Mouse (Mus musculus): ENCODE results near the gene Gm7694. TPM values are rescaled to one million over a fixed set of nuclear protein-coding genes. Genes with fewer than 3 reads are reported as not detected.

The Gm7694 gene
- 2.4 and 2.6 TPM in 2 replicates for polyA plus RNA-seq (2015; fragmentation: Nextera tagmentation; extraction: Ambion mirVana)

GRCm38 (mm10) chr1:170306232-170306631 lies at the start of gene Gm7694:
Gene Gm7694, minus strand, starts transcription at chr1:170306332.
- H3K27me3 ChIP-seq: no peaks in the 10 kb centered on the region
- no peaks in the 10 kb centered on the region for H3K9me3 ChIP-seq
- no peak within 1 kb of the TSS for H3K4me2 ChIP-seq
- H3K27ac ChIP-seq: no peak within 1 kb of the TSS
- no peak for ATAC-seq (ENCODE audit: insufficient number of reproducible peaks, insufficient read depth, low FRiP score, low TSS enrichment, low read depth)
- 93% methylated on average over 4 of the region's 4 CpGs for WGBS
- H3K9ac ChIP-seq: no peak within 1 kb of the TSS
- H3K4me1 ChIP-seq: no peaks in the 10 kb centered on the region
- H3K4me3 ChIP-seq: no peak within 1 kb of the TSS
- no peaks in the 10 kb centered on the region for H3K36me3 ChIP-seq

- no peak overlapping the region for H3K9ac ChIP-seq
- no peaks in the 10 kb centered on the region for H3K4me1 ChIP-seq
- no peak for ATAC-seq (ENCODE audit: insufficient number of reproducible peaks, insufficient read depth, low FRiP score, low TSS enrichment, low read depth)
- WGBS: 69% methylated on average over 3 of the region's 3 CpGs
- H3K27me3 ChIP-seq: no peaks in the 10 kb centered on the region
- H3K4me2 ChIP-seq: no peak overlapping the region
- no peak overlapping the region for H3K4me3 ChIP-seq
- no peaks in the 10 kb centered on the region for H3K9me3 ChIP-seq
- H3K36me3 ChIP-seq: no peaks in the 10 kb centered on the region
- H3K27ac ChIP-seq: no peak overlapping the region
Observed at GRCm38 (mm10) chr1:170353335-170353734, 47.2 kb upstream of the Gm7694 start.

GRCm38 (mm10) chr1:170351080-170351479 lies 44.9 kb upstream of the Gm7694 start:
- no peak overlapping the region for H3K4me2 ChIP-seq
- no peak overlapping the region for H3K4me3 ChIP-seq
- no peaks in the 10 kb centered on the region for H3K27me3 ChIP-seq
- no peak overlapping the region for H3K9ac ChIP-seq
- ATAC-seq (ENCODE audit: insufficient number of reproducible peaks, insufficient read depth, low FRiP score, low TSS enrichment, low read depth): no peak
- no peaks in the 10 kb centered on the region for H3K4me1 ChIP-seq
- H3K27ac ChIP-seq: no peak overlapping the region
- no peaks in the 10 kb centered on the region for H3K9me3 ChIP-seq
- H3K36me3 ChIP-seq: no peaks in the 10 kb centered on the region

- no peak overlapping the region for H3K4me2 ChIP-seq
- H3K27me3 ChIP-seq: no peaks in the 10 kb centered on the region
- no peak overlapping the region for H3K4me3 ChIP-seq
- H3K27ac ChIP-seq: no peak overlapping the region
- H3K9ac ChIP-seq: no peak overlapping the region
- H3K36me3 ChIP-seq: no peaks in the 10 kb centered on the region
- H3K4me1 ChIP-seq: no peaks in the 10 kb centered on the region
- H3K9me3 ChIP-seq: no peaks in the 10 kb centered on the region
- ATAC-seq (ENCODE audit: insufficient number of reproducible peaks, insufficient read depth, low FRiP score, low TSS enrichment, low read depth): no peak
- 72% methylated on average over 3 of the region's 3 CpGs for WGBS
Observed at GRCm38 (mm10) chr1:170346266-170346665, 40.1 kb upstream of the Gm7694 start.

GRCm38 (mm10) chr1:170343906-170344305 lies 37.8 kb upstream of the Gm7694 start:
- 90% methylated on average over 4 of the region's 4 CpGs for WGBS
- Histone ChIP-seq H3K27ac (no peak overlapping the region), H3K27me3 (no peaks in the 10 kb centered on the region), H3K4me2 (no peak overlapping the region), H3K36me3 (no peaks in the 10 kb centered on the region), H3K4me3 (no peak overlapping the region), H3K9ac (no peak overlapping the region), H3K9me3 (no peaks in the 10 kb centered on the region), H3K4me1 (no peaks in the 10 kb centered on the region)
- ATAC-seq (ENCODE audit: insufficient number of reproducible peaks, insufficient read depth, low FRiP score, low TSS enrichment, low read depth): no peak

- no peak overlapping the region for H3K9ac ChIP-seq
Observed at GRCm38 (mm10) chr1:170343081-170343480, 36.9 kb upstream of the Gm7694 start.

GRCm38 (mm10) chr1:170339943-170340342 lies 33.8 kb upstream of the Gm7694 start:
- no peak for ATAC-seq (ENCODE audit: insufficient number of reproducible peaks, insufficient read depth, low FRiP score, low TSS enrichment, low read depth)
- H3K9ac ChIP-seq: no peak overlapping the region
- H3K9me3 ChIP-seq: no peaks in the 10 kb centered on the region
- H3K36me3 ChIP-seq: no peaks in the 10 kb centered on the region
- no peaks in the 10 kb centered on the region for H3K27me3 ChIP-seq
- no peaks in the 10 kb centered on the region for H3K4me1 ChIP-seq
- H3K4me3 ChIP-seq: no peak overlapping the region
- no peak overlapping the region for H3K27ac ChIP-seq
- no peak overlapping the region for H3K4me2 ChIP-seq
- WGBS: 83% methylated on average over 3 of the region's 3 CpGs

More at GRCm38 (mm10) chr1:170343081-170343480, 36.9 kb upstream of the Gm7694 start:
- no peak for ATAC-seq (ENCODE audit: insufficient number of reproducible peaks, insufficient read depth, low FRiP score, low TSS enrichment, low read depth)
- Histone ChIP-seq H3K4me3 (no peak overlapping the region), H3K27ac (no peak overlapping the region), H3K9me3 (no peaks in the 10 kb centered on the region), H3K36me3 (no peaks in the 10 kb centered on the region), H3K27me3 (no peaks in the 10 kb centered on the region), H3K4me1 (no peaks in the 10 kb centered on the region), H3K4me2 (no peak overlapping the region)
- WGBS: 52% methylated on average over 8 of the region's 8 CpGs

- Histone ChIP-seq H3K4me3 (no peak overlapping the region), H3K4me1 (peaks cover 6% of the 10 kb centered on the region; the same call in 1 of the 2 replicates), H3K9me3 (no peaks in the 10 kb centered on the region), H3K9ac (no peak overlapping the region), H3K4me2 (no peak overlapping the region), H3K27ac (no peak overlapping the region), H3K36me3 (no peaks in the 10 kb centered on the region), H3K27me3 (no peaks in the 10 kb centered on the region)
- WGBS: 88% methylated on average over 4 of the region's 4 CpGs
- no peak for ATAC-seq (ENCODE audit: insufficient number of reproducible peaks, insufficient read depth, low FRiP score, low TSS enrichment, low read depth)
Observed at GRCm38 (mm10) chr1:170332775-170333174, 26.6 kb upstream of the Gm7694 start.

- WGBS: 69% methylated on average over 6 of the region's 6 CpGs
Observed at GRCm38 (mm10) chr1:170331926-170332325, 25.8 kb upstream of the Gm7694 start.

GRCm38 (mm10) chr1:170325277-170325676 lies 19.1 kb upstream of the Gm7694 start:
- peaks cover 6% of the 10 kb centered on the region; the same call in 1 of the 2 replicates for H3K4me1 ChIP-seq
- no peaks in the 10 kb centered on the region for H3K9me3 ChIP-seq
- no peak for ATAC-seq (ENCODE audit: insufficient number of reproducible peaks, insufficient read depth, low FRiP score, low TSS enrichment, low read depth)
- 87% methylated on average over 4 of the region's 4 CpGs for WGBS
- H3K27me3 ChIP-seq: no peaks in the 10 kb centered on the region
- no peaks in the 10 kb centered on the region for H3K36me3 ChIP-seq
- no peak overlapping the region for H3K9ac ChIP-seq
- H3K27ac ChIP-seq: no peak overlapping the region
- no peak overlapping the region for H3K4me2 ChIP-seq
- no peak overlapping the region for H3K4me3 ChIP-seq

More at GRCm38 (mm10) chr1:170331926-170332325, 25.8 kb upstream of the Gm7694 start:
- no peak overlapping the region for H3K4me2 ChIP-seq
- H3K4me1 ChIP-seq: peaks cover 6% of the 10 kb centered on the region; the same call in 1 of the 2 replicates
- no peak for ATAC-seq (ENCODE audit: insufficient number of reproducible peaks, insufficient read depth, low FRiP score, low TSS enrichment, low read depth)
- no peaks in the 10 kb centered on the region for H3K27me3 ChIP-seq
- no peak overlapping the region for H3K9ac ChIP-seq
- no peak overlapping the region for H3K27ac ChIP-seq
- H3K4me3 ChIP-seq: no peak overlapping the region
- no peaks in the 10 kb centered on the region for H3K9me3 ChIP-seq
- H3K36me3 ChIP-seq: no peaks in the 10 kb centered on the region

GRCm38 (mm10) chr1:170324312-170324711 lies 18.2 kb upstream of the Gm7694 start:
- no peak overlapping the region for H3K4me3 ChIP-seq
- H3K9me3 ChIP-seq: no peaks in the 10 kb centered on the region
- no peak overlapping the region for H3K27ac ChIP-seq
- H3K27me3 ChIP-seq: no peaks in the 10 kb centered on the region
- 97% methylated on average over 1 of the region's 1 CpGs for WGBS
- no peaks in the 10 kb centered on the region for H3K36me3 ChIP-seq
- peaks cover 6% of the 10 kb centered on the region; the same call in 1 of the 2 replicates for H3K4me1 ChIP-seq
- no peak overlapping the region for H3K9ac ChIP-seq
- no peak overlapping the region for H3K4me2 ChIP-seq
- no peak for ATAC-seq (ENCODE audit: insufficient number of reproducible peaks, insufficient read depth, low FRiP score, low TSS enrichment, low read depth)

GRCm38 (mm10) chr1:170323001-170323400 lies 16.9 kb upstream of the Gm7694 start:
- no peak overlapping the region for H3K4me3 ChIP-seq
- H3K36me3 ChIP-seq: no peaks in the 10 kb centered on the region
- 88% methylated on average over 10 of the region's 10 CpGs for WGBS
- H3K4me1 ChIP-seq: no peaks in the 10 kb centered on the region
- H3K27ac ChIP-seq: no peak overlapping the region
- no peak overlapping the region for H3K9ac ChIP-seq
- H3K4me2 ChIP-seq: no peak overlapping the region
- no peaks in the 10 kb centered on the region for H3K27me3 ChIP-seq
- H3K9me3 ChIP-seq: no peaks in the 10 kb centered on the region
- ATAC-seq (ENCODE audit: insufficient number of reproducible peaks, insufficient read depth, low FRiP score, low TSS enrichment, low read depth): no peak

Measured in embryonic facial prominence, embryonic 13.5 days (tissue).